Mouse (Mus musculus) spleen, adult 2 months (tissue): ENCODE measurements around the gene Samd15.

Source experiments
- CTCF ChIP-seq: fragments of 200-500 bp; IDR thresholded peaks from 2 replicates; pipeline ENCODE4 v1.5.1; 2011; ENCODE audit warnings: mild to moderate bottlenecking, inconsistent platforms; ENCODE audit not compliant: insufficient read depth, insufficient read length, insufficient replicate concordance; ENCODE audit errors: extremely low read depth
- POLR2A ChIP-seq: fragments of 200-500 bp; IDR thresholded peaks from 2 replicates; pipeline ENCODE4 v1.6.1; 2011; ENCODE audit warnings: low read depth, low read length, inconsistent platforms

- TF ChIP-seq POLR2A (no peak), CTCF (no peak)
These were observed 6.5 kb upstream of the Samd15 start for GRCm38 (mm10) chr12:87193008-87193407.
